Mouse (Mus musculus) E14TG2a.4 (cell line): ENCODE data around the gene 1700123O20Rik.

Experiments
- H3K27me3 ChIP-seq: 2 replicates; pipeline ENCODE4 v1.6.1; 2014; ENCODE audit warnings: low read length, control low read depth; ENCODE audit not compliant: insufficient read depth
- H3K36me3 ChIP-seq: 2 replicates; pipeline ENCODE4 v1.6.1; 2014; ENCODE audit warnings: low read length, control low read depth; ENCODE audit not compliant: insufficient read depth
- H3K4me1 ChIP-seq: replicated peaks from 2 replicates; pipeline ENCODE4 v1.6.1; 2014; ENCODE audit warnings: low read depth, low read length, control low read depth
- H3K4me3 ChIP-seq: replicated peaks from 2 replicates; pipeline ENCODE4 v1.5.1; 2014; ENCODE audit warnings: mild to moderate bottlenecking, low read length
- H3K9me3 ChIP-seq: 2 replicates; pipeline ENCODE4 v1.6.1; 2014; ENCODE audit warnings: low read length, control low read depth
- CTCF ChIP-seq: conservative IDR thresholded peaks from 2 replicates; pipeline ENCODE4 v1.5.1; 2014; ENCODE audit warnings: low read length
- NANOG ChIP-seq: IDR thresholded peaks from 2 replicates; pipeline ENCODE4 v1.6.1; 2014; ENCODE audit warnings: borderline replicate concordance, low read length, mixed read lengths
- POU5F1 ChIP-seq: IDR thresholded peaks from 2 replicates; pipeline ENCODE4 v1.6.1; 2014; ENCODE audit warnings: low read length, borderline replicate concordance

1700123O20Rik gene

DNA sequence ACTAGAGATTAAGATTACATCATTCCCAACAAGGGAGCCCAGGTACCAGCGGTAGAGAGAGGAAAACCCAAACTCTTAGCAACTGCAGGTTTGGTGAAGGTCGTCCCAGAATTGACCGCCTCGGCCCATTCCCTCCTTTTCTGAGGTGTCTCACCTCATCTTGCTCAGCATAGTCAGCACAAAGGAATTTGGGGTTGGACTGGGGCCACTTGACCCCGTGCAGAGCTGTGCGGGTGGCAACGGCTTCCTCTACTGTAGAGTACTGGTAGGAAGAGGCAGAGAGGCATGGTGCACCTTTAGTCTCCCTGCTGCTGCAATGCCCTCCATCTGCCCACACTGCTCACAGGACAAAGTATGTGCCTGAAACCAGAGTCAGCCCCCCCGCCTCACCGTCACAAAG lies 41.7 kb upstream of the 1700123O20Rik start:
- no peaks in the 10 kb centered on the region for H3K9me3 ChIP-seq
- H3K4me1 ChIP-seq: peaks cover 79% of the 10 kb centered on the region
- H3K4me3 ChIP-seq: peak overlapping the region; percentile 41; the same call in 1 of the 2 replicates
- peaks cover 74% of the 10 kb centered on the region for H3K36me3 ChIP-seq
- peaks cover 17% of the 10 kb centered on the region for H3K27me3 ChIP-seq
- TF ChIP-seq CTCF (no peak), POU5F1 (no peak), NANOG (no peak)

DNA sequence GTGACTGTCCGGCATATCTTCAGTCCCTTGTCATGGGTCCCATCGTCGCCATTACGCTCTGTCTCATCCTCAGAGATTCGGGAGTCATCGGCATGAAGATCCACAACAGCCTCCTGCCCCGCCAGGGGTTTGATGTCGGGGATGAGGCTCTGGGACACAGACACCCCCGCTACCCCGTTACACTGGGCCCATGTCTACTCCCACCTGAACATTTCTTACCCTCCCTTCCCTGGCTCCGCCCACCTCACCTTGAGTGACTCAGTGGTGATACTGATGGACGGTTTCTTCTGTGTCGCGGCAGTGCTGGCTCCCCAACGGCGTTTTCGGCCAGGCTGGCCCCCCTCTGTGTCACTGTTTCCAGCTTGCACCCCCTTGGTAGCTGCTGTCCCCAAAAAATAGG lies 39.6 kb upstream of the 1700123O20Rik start:
- H3K36me3 ChIP-seq: peaks cover 94% of the 10 kb centered on the region
- H3K9me3 ChIP-seq: no peaks in the 10 kb centered on the region
- no peak overlapping the region for H3K4me3 ChIP-seq
- peaks cover 89% of the 10 kb centered on the region for H3K4me1 ChIP-seq
- H3K27me3 ChIP-seq: no peaks in the 10 kb centered on the region
- TF ChIP-seq CTCF (no peak), POU5F1 (no peak), NANOG (no peak)

DNA sequence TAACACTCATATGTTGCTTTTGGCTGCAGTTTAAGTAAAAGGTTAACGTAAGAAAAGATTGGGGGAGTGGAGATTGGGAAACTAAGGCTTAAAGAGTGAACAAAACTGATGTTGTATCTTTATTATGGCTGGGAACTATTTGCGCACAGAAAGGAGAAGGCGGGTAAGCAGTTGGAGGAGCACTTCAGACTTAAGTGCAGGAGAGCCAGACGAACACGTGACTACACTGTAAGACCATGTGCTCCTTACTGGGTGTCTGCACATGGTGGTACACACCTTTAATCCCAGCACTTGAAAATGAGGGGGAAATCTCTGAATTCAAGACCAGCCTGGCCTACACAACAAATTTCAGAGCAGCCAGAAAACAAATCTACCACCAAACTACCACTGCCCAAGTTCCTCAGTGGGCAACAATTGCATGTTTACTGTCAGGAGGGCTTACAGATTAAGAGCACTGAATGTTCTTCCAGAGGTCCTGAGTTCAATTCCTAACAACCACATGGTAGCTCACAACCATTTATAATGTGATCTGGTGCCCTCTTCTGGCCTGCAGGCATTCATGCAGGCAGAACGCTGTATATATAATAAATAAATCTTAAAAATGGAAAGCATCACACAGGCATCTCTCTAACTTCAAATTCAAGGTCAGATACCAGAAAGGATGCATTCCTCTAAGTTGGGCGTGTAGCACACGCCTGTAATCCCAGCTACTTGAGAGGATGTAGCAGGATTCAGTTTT lies 38.9 kb upstream of the 1700123O20Rik start:
- Histone ChIP-seq H3K9me3 (no peaks in the 10 kb centered on the region), H3K4me3 (no peak overlapping the region), H3K4me1 (peaks cover 92% of the 10 kb centered on the region), H3K27me3 (no peaks in the 10 kb centered on the region), H3K36me3 (peaks cover 98% of the 10 kb centered on the region)
- peak; percentile 29; the same call in 1 of the 2 replicates for TF ChIP-seq CTCF
- no peak for TF ChIP-seq NANOG

DNA sequence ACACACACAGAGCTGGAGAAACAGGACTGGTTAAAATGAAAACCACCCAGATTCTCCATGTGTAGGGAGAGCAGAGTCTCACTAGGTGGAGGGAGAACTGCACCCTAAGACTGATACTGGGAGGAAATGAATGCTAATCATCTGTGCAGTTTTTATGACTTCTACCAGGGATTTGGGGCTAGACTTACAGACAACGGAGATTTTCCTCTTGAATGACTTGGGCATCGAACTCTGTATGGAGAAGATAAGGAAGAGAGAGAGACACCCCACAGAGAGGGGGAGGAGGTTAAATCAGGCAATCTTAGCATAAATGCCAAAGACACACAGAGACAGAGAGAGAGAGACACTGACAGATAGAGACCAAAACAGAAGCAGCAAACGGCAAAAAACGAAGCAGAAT lies 38.1 kb upstream of the 1700123O20Rik start:
- Histone ChIP-seq H3K36me3 (peaks cover 97% of the 10 kb centered on the region), H3K4me1 (peaks cover 92% of the 10 kb centered on the region), H3K27me3 (no peaks in the 10 kb centered on the region), H3K4me3 (no peak overlapping the region), H3K9me3 (no peaks in the 10 kb centered on the region)
- TF ChIP-seq POU5F1: no peak
- no peak for TF ChIP-seq CTCF
- TF ChIP-seq NANOG: no peak

- TF ChIP-seq POU5F1 (no peak), CTCF (peak; percentile 95), NANOG (no peak)
- peaks cover 78% of the 10 kb centered on the region for H3K4me1 ChIP-seq
- H3K36me3 ChIP-seq: peaks cover 77% of the 10 kb centered on the region
- H3K9me3 ChIP-seq: no peaks in the 10 kb centered on the region
- H3K27me3 ChIP-seq: no peaks in the 10 kb centered on the region
- H3K4me3 ChIP-seq: 0 out of 2 replicates have a peak overlapping the region, but pooled peaks have one; percentile 17
Measured at GRCm38 (mm10) chr14:54650621-54651454, 35.2 kb upstream of the 1700123O20Rik start.

- TF ChIP-seq POU5F1 (no peak), CTCF (no peak), NANOG (no peak)
Measured at GRCm38 (mm10) chr14:54651556-54651955, 34.5 kb upstream of the 1700123O20Rik start.

GRCm38 (mm10) chr14:54652787-54653186 lies 33.2 kb upstream of the 1700123O20Rik start:
- Histone ChIP-seq H3K4me3 (peak overlapping the region; percentile 93), H3K9me3 (no peaks in the 10 kb centered on the region)

More at GRCm38 (mm10) chr14:54651556-54651955, 34.5 kb upstream of the 1700123O20Rik start:
- H3K36me3 ChIP-seq: peaks cover 77% of the 10 kb centered on the region
- H3K27me3 ChIP-seq: no peaks in the 10 kb centered on the region
- H3K4me3 ChIP-seq: peak overlapping the region; percentile 93
- H3K4me1 ChIP-seq: peaks cover 72% of the 10 kb centered on the region
- H3K9me3 ChIP-seq: no peaks in the 10 kb centered on the region

DNA sequence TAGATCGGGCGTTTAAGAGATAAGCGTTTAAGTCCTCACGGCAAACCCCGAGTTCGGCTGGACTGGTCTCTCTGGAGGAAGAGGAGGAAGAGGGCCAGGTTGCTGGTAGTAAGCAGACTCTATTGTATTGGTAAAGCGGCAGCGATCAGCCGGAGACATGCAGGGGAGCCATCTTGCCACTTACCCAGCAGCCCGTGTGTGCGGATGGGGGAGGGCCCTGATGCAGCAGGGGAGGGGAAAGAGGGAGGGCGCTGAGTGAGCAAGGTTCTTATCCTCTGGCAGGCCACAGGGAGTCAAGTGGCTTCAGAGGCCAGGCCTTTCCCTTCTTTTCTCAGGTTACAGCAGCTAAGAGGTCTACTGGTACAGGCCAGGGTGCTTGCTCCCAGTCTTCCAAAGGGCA lies 32.5 kb upstream of the 1700123O20Rik start:
- Histone ChIP-seq H3K4me3 (peak overlapping the region; percentile 93), H3K27me3 (no peaks in the 10 kb centered on the region), H3K9me3 (no peaks in the 10 kb centered on the region), H3K4me1 (peaks cover 58% of the 10 kb centered on the region), H3K36me3 (peaks cover 75% of the 10 kb centered on the region)
- TF ChIP-seq CTCF: no peak
- TF ChIP-seq NANOG: no peak
- TF ChIP-seq POU5F1: no peak

More at GRCm38 (mm10) chr14:54652787-54653186, 33.2 kb upstream of the 1700123O20Rik start:
- Histone ChIP-seq H3K36me3 (peaks cover 75% of the 10 kb centered on the region), H3K27me3 (no peaks in the 10 kb centered on the region), H3K4me1 (peaks cover 65% of the 10 kb centered on the region)
- TF ChIP-seq NANOG (no peak), POU5F1 (no peak), CTCF (no peak)

GRCm38 (mm10) chr14:54660009-54660408 lies 26.0 kb upstream of the 1700123O20Rik start:
- Histone ChIP-seq H3K36me3 (peaks cover 92% of the 10 kb centered on the region), H3K27me3 (no peaks in the 10 kb centered on the region), H3K9me3 (no peaks in the 10 kb centered on the region), H3K4me3 (no peak overlapping the region), H3K4me1 (peaks cover 15% of the 10 kb centered on the region)
- no peak for TF ChIP-seq NANOG
- TF ChIP-seq CTCF: peak; percentile 40; the same call in 1 of the 2 replicates
